Mouse (Mus musculus) midbrain, embryonic 16.5 days (tissue): ENCODE data around the gene Spata19. TPM values are rescaled to one million over a fixed set of nuclear protein-coding genes. Genes with fewer than 3 reads are reported as not detected.
A peak's percentile ranks its signal among the peaks of the same experiment; 100 is the strongest.

Experiments
- ATAC-seq: fragments of 200-750 bp; cut with Nextera tagmentation; 2 replicates; pipeline ENCODE4 v1.8.0; 2017; ENCODE audit warnings: moderate TSS enrichment
- H3K27ac ChIP-seq: fragments of 300-500 bp; sonication (generic); 2 replicates; pipeline ENCODE4 v1.5.1; 2014; ENCODE audit warnings: mild to moderate bottlenecking, low read length, mixed read lengths
- H3K27me3 ChIP-seq: fragments of 300-500 bp; sonication (generic); 2 replicates; pipeline ENCODE4 v1.6.1; 2014; ENCODE audit warnings: low read depth, low read length, mixed read lengths; ENCODE audit not compliant: control insufficient read depth, insufficient read depth
- H3K36me3 ChIP-seq: fragments of 300-500 bp; sonication (generic); 2 replicates; pipeline ENCODE4 v1.6.1; 2014; ENCODE audit warnings: mild to moderate bottlenecking, low read length, moderate library complexity, mixed read lengths; ENCODE audit not compliant: control insufficient read depth, insufficient read depth
- H3K4me1 ChIP-seq: fragments of 300-500 bp; sonication (generic); 2 replicates; pipeline ENCODE4 v1.6.1; 2014; ENCODE audit warnings: mild to moderate bottlenecking, low read length, mixed read lengths; ENCODE audit not compliant: control insufficient read depth, insufficient read depth
- H3K4me2 ChIP-seq: fragments of 300-500 bp; sonication (generic); 2 replicates; pipeline ENCODE4 v1.6.1; 2014; ENCODE audit warnings: mild to moderate bottlenecking, low read length, mixed read lengths
- H3K4me3 ChIP-seq: fragments of 300-500 bp; sonication (generic); 2 replicates; pipeline ENCODE4 v1.5.1; 2014; ENCODE audit warnings: low read depth, mild to moderate bottlenecking, low read length, moderate library complexity, mixed read lengths
- H3K9ac ChIP-seq: fragments of 300-500 bp; sonication (generic); 2 replicates; pipeline ENCODE4 v1.6.1; 2014; ENCODE audit warnings: low read depth, low read length, mixed read lengths
- H3K9me3 ChIP-seq: fragments of 300-500 bp; sonication (generic); replicated peaks from 2 replicates; pipeline ENCODE4 v1.6.1; 2014; ENCODE audit warnings: mild to moderate bottlenecking, low read length, mixed read lengths; ENCODE audit not compliant: control insufficient read depth, poor library complexity, severe bottlenecking
- whole genome bisulfite sequencing: fragments of 180-500 bp; shearing (Covaris S2); extraction: QIAGEN DNeasy Blood & Tissue Kit; methylation state at CpG from one replicate; pipeline ENCODE4 v1.1.7; 2014; 5-methylcytosine and 5-hydroxymethylcytosine counted together
- polyA plus RNA-seq: library from polyadenylated mRNA; unstranded; fragments of >200 nt; fragmentation: Nextera tagmentation; extraction: Ambion mirVana; gene quantifications from 2 replicates; pipeline ENCODE4 v1.2.1, GENCODE M21; 2015

Gene Spata19
- not detected in 2 replicates for polyA plus RNA-seq

GRCm38 (mm10) chr9:27396500-27396899 lies at the start of gene Spata19:
Gene Spata19, plus strand, starts transcription at chr9:27396800.
- WGBS = 82% methylated on average over 3 of the region's 3 CpGs
- no peak within 1 kb of the TSS for H3K4me2 ChIP-seq
- no peaks in the 10 kb centered on the region for H3K9me3 ChIP-seq
- no peak within 1 kb of the TSS for H3K9ac ChIP-seq
- no peak within 1 kb of the TSS for H3K4me3 ChIP-seq
- no peak within 1 kb of the TSS for H3K27ac ChIP-seq
- no peaks in the 10 kb centered on the region for H3K27me3 ChIP-seq
- no peak for ATAC-seq
- no peaks in the 10 kb centered on the region for H3K4me1 ChIP-seq
- no peaks in the 10 kb centered on the region for H3K36me3 ChIP-seq

- WGBS = 86% methylated on average over 7 of the region's 7 CpGs
- Histone ChIP-seq H3K36me3 (peaks cover 3% of the 10 kb centered on the region; the same call in 1 of the 2 replicates), H3K27ac (no peak overlapping the region)
Measured at GRCm38 (mm10) chr9:27353082-27353481, 43.5 kb upstream of the Spata19 start.

GRCm38 (mm10) chr9:27357893-27358292 lies 38.7 kb upstream of the Spata19 start:
- H3K9me3 ChIP-seq = no peaks in the 10 kb centered on the region
- no peak overlapping the region for H3K27ac ChIP-seq
- H3K4me3 ChIP-seq = no peak overlapping the region
- ATAC-seq = no peak
- H3K9ac ChIP-seq = no peak overlapping the region
- H3K36me3 ChIP-seq = no peaks in the 10 kb centered on the region; the same call in 1 of the 2 replicates
- H3K4me2 ChIP-seq = no peak overlapping the region
- no peaks in the 10 kb centered on the region for H3K4me1 ChIP-seq
- no peaks in the 10 kb centered on the region for H3K27me3 ChIP-seq
- 95% methylated on average over 6 of the region's 6 CpGs for WGBS

More at GRCm38 (mm10) chr9:27353082-27353481, 43.5 kb upstream of the Spata19 start:
- Histone ChIP-seq H3K27me3 (no peaks in the 10 kb centered on the region), H3K9me3 (no peaks in the 10 kb centered on the region), H3K4me3 (no peak overlapping the region), H3K4me1 (no peaks in the 10 kb centered on the region), H3K9ac (no peak overlapping the region), H3K4me2 (no peak overlapping the region)
- ATAC-seq = no peak

DNA sequence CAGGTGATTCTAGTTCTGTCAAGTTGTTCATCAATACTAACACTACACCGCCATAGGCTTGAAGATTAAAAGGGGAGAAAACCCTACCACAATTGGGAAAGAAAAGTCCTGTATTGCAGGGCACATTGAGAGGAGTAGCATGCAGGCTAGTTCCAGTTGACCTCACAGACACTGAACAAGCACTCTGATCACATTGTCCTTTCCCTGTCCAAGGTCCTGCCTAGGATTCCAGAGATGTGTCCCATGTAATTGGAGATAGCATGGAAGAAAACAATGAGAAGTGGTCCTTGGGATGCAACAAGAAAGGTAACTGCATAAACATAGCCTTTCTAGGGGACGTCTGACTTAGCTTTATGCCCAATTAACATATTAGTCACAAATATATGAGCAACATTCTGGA lies 29.4 kb upstream of the Spata19 start:
- H3K36me3 ChIP-seq = no peaks in the 10 kb centered on the region
- 56% methylated on average over 2 of the region's 2 CpGs for WGBS

DNA sequence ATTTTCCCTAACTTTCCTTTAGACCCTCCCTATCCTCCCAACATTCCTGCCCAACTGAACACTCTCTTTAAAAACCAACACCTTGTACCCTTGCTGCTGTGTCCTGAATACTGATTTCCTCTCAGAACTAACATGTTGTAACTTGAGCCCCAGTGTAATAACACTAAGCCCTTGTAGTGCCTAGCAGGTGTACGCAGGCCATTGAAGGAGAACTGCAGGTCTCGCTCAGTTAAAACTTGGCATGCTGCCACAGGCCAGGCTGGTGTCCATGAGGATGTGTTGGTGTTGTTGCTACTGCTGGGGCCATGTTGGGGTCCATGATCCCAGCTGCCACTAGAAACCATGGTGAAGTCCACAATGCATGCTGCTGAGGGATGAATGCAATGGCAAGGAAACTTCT lies 27.5 kb upstream of the Spata19 start:
- H3K36me3 ChIP-seq = no peaks in the 10 kb centered on the region
- no peaks in the 10 kb centered on the region for H3K9me3 ChIP-seq
- 75% methylated on average over 2 of the region's 2 CpGs for WGBS
- no peaks in the 10 kb centered on the region for H3K4me1 ChIP-seq
- no peaks in the 10 kb centered on the region for H3K27me3 ChIP-seq
- H3K27ac ChIP-seq = no peak overlapping the region
- H3K4me3 ChIP-seq = no peak overlapping the region
- H3K9ac ChIP-seq = no peak overlapping the region
- ATAC-seq = no peak
- H3K4me2 ChIP-seq = no peak overlapping the region

More for the DNA sequence above, 29.4 kb upstream of the Spata19 start:
- Histone ChIP-seq H3K4me3 (no peak overlapping the region), H3K27ac (no peak overlapping the region), H3K4me2 (no peak overlapping the region), H3K9ac (no peak overlapping the region), H3K9me3 (no peaks in the 10 kb centered on the region), H3K4me1 (no peaks in the 10 kb centered on the region), H3K27me3 (no peaks in the 10 kb centered on the region)
- no peak for ATAC-seq

- H3K9ac ChIP-seq = no peak overlapping the region
- H3K4me3 ChIP-seq = no peak overlapping the region
- no peak for ATAC-seq
- H3K4me2 ChIP-seq = no peak overlapping the region
- no peaks in the 10 kb centered on the region for H3K36me3 ChIP-seq
- WGBS = 82% methylated on average over 1 of the region's 1 CpGs
- no peaks in the 10 kb centered on the region for H3K4me1 ChIP-seq
- no peak overlapping the region for H3K27ac ChIP-seq
- 0 out of 2 replicates have a peak, but pooled peaks cover 2% of the 10 kb centered on the region for H3K9me3 ChIP-seq
- no peaks in the 10 kb centered on the region for H3K27me3 ChIP-seq
Measured at GRCm38 (mm10) chr9:27375746-27376145, 20.9 kb upstream of the Spata19 start.

DNA sequence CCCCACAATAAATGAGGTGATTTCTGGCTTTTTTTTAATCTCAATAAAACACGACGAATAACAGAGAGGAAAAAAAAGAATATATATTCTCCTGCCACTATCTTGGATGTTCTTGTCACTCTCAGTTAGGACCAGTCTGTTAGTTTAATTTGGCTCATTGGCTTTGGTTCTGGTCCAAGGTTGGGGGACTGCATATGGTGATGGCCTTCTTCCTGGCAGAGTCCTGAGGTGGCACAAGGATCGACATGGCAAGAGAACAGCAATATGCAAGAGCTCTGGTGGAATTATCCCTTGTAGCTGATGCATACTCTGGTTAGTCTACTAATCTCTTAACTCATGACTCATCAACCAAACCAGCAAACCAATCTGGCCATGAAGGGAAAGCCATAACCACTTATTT lies 9.6 kb upstream of the Spata19 start:
- Histone ChIP-seq H3K9ac (no peak overlapping the region), H3K27me3 (no peaks in the 10 kb centered on the region), H3K4me3 (no peak overlapping the region), H3K9me3 (no peaks in the 10 kb centered on the region), H3K4me1 (no peaks in the 10 kb centered on the region), H3K4me2 (no peak overlapping the region), H3K36me3 (no peaks in the 10 kb centered on the region), H3K27ac (no peak overlapping the region)
- ATAC-seq = no peak
- 98% methylated on average over 3 of the region's 3 CpGs for WGBS

DNA sequence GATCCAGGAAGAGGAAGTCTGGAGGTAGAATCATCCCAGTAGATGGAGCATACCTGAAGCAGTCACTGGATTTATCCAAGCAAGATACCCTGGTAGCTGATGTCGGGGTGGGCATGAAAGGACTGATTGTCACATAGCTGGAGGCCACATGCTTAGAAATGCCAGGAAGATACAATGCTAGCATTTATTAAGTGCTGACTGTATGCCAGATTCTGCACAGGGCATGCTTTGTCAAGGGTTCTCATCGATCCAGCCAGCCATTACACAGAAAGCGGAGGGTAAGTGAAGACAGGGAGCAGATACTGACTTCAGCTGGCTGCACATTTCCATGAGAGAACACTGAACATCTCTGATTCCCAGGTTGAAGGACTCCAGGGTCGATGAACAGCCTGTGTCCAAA lies 4.6 kb downstream of the Spata19 start:
- WGBS = 83% methylated on average over 4 of the region's 4 CpGs
- no peak for ATAC-seq

DNA sequence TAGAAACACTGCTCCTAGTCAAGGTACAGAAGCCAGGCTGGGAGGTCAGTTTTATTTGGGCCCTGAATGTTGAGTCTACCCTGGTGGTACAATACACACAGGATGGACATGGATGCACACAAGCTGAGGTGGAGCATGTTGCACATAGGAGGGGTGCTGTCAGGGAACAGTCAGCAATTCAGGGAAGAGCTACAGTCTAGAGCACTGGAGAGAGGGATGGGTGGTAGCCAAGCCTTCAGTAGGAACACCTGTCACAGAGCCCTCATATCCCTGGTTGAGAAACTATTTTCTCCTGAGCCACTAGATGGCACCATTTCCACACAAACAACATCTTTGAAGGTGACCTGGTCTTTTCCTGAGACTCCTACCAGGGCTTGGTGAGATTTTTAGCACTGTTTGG lies 13.1 kb downstream of the Spata19 start:
- H3K4me2 ChIP-seq = no peak overlapping the region
- H3K27me3 ChIP-seq = no peaks in the 10 kb centered on the region
- no peak overlapping the region for H3K9ac ChIP-seq
- H3K9me3 ChIP-seq = no peaks in the 10 kb centered on the region
- ATAC-seq = peak; percentile 73
- peaks cover 7% of the 10 kb centered on the region for H3K4me1 ChIP-seq
- H3K4me3 ChIP-seq = no peak overlapping the region
- no peaks in the 10 kb centered on the region for H3K36me3 ChIP-seq
- no peak overlapping the region for H3K27ac ChIP-seq

More for the DNA sequence above, 4.6 kb downstream of the Spata19 start:
- Histone ChIP-seq H3K9ac (no peak overlapping the region), H3K4me2 (no peak overlapping the region), H3K4me1 (no peaks in the 10 kb centered on the region), H3K27ac (no peak overlapping the region), H3K4me3 (no peak overlapping the region), H3K9me3 (no peaks in the 10 kb centered on the region), H3K27me3 (no peaks in the 10 kb centered on the region), H3K36me3 (no peaks in the 10 kb centered on the region)
